Mouse (Mus musculus): ENCODE results near the gene Pum3. TPM values are rescaled to one million over a fixed set of nuclear protein-coding genes. Genes with fewer than 3 reads are reported as not detected.

Gene Pum3
- polyA plus RNA-seq (2016; fragmentation: Nextera tagmentation; extraction: Ambion mirVana), result 86.8 and 95.5 TPM in 2 replicates

DNA sequence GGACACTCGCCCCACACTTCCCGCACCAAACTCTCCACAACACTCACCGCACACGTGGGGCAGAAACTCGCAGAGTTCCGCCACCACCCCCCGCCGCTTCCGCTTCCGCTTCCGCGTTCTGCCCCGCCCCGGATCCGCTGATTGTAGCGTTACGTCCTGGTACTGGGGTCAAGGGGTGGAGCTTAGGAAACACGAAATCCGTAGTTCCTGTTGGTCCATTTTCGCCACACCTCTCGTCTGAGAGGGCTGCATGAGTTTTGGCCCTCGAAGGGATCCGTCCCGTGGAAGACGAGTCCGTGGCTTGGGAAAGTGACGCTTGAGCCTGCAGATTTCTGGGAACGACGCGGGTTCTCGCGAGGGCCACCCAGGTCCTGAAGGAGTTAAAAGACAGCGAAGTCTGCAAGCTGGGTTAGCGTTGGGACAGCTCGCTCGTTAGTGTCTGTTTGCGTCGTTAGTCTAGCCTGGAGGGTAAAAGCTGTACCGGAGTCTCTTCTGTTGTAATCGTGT is at the start of gene Pum3:
Gene Pum3, minus strand, starts transcription at position 81 of the 507 bp plus-strand sequence.
- H3K27me3 ChIP-seq, result no peaks in the 10 kb centered on the region
- WGBS, result under 1% methylated on average over 40 of the region's 40 CpGs
- ATAC-seq (ENCODE audit: insufficient number of reproducible peaks, insufficient read depth, low FRiP score, low TSS enrichment, low read depth), result peak; percentile 94

DNA sequence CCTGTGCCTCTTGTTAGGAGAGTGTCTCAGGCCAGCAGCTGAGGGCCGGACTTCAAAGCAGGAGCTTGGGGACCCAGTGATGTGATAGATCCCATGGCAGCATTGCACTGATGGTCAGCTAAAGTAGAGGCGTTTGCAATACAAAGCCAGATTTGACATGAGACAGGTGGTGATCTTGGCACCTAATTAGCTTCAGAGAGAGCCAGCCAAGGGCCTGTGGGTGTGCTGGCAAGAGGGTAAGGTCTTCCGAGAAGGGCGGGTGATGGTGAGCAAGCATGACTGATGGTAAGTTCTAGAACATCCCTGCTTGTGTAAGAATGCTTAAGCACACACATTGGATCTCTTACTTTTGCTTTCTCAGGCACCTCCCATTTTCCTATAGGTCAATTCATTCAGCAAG is 37.1 kb upstream of the Pum3 start:
- H3K27me3 ChIP-seq, result no peaks in the 10 kb centered on the region
- no peak for ATAC-seq (ENCODE audit: insufficient number of reproducible peaks, insufficient read depth, low FRiP score, low TSS enrichment, low read depth)
- no peaks in the 10 kb centered on the region for H3K36me3 ChIP-seq
- H3K4me1 ChIP-seq (replicated peaks), result no peaks in the 10 kb centered on the region
- no peak overlapping the region for H3K4me2 ChIP-seq
- 79% methylated on average over 4 of the region's 4 CpGs for WGBS
- no peak overlapping the region for H3K27ac ChIP-seq
- H3K4me3 ChIP-seq (replicated peaks), result no peak overlapping the region
- H3K9me3 ChIP-seq, result no peaks in the 10 kb centered on the region
- H3K9ac ChIP-seq (replicated peaks), result no peak overlapping the region

More for the DNA sequence above, at the start of gene Pum3:
- Histone ChIP-seq H3K9me3 (no peaks in the 10 kb centered on the region), H3K4me1 (replicated peaks) (peaks cover 19% of the 10 kb centered on the region), H3K9ac (replicated peaks) (peak within 1 kb of the TSS; percentile 76), H3K36me3 (peaks cover 9% of the 10 kb centered on the region), H3K27ac (peak within 1 kb of the TSS; percentile 94), H3K4me2 (peak within 1 kb of the TSS; percentile 80), H3K4me3 (replicated peaks) (peak within 1 kb of the TSS; percentile 77)

DNA sequence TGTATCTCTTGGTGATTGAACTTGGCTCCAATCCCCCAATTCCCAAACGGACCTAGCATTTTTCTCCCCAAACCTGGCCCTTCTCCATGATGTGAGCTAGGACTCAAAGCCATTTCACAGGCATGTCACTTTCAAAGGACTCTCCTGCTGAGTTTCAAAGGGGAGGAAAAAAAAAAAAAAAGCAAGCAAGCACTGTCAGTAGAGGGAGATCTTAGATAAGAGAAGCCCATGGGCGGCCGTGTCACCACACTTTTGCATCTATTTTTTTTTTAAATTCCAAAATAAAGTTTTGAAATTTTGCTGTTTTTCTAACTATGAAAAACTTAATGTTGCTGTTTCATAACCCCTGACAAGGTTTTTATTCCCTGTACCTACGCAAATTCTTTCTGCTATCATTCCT is 33.0 kb upstream of the Pum3 start:
- H3K9ac ChIP-seq (replicated peaks), result no peak overlapping the region
- no peak overlapping the region for H3K4me2 ChIP-seq
- H3K36me3 ChIP-seq, result no peaks in the 10 kb centered on the region
- no peaks in the 10 kb centered on the region for H3K9me3 ChIP-seq
- 60% methylated on average over 4 of the region's 4 CpGs for WGBS
- H3K27me3 ChIP-seq, result no peaks in the 10 kb centered on the region
- no peaks in the 10 kb centered on the region for H3K4me1 ChIP-seq (replicated peaks)
- no peak for ATAC-seq (ENCODE audit: insufficient number of reproducible peaks, insufficient read depth, low FRiP score, low TSS enrichment, low read depth)
- no peak overlapping the region for H3K4me3 ChIP-seq (replicated peaks)
- no peak overlapping the region for H3K27ac ChIP-seq

GRCm38 (mm10) chr19:27450458-27450857 is 20.8 kb upstream of the Pum3 start:
- no peaks in the 10 kb centered on the region for H3K36me3 ChIP-seq
- ATAC-seq (ENCODE audit: insufficient number of reproducible peaks, insufficient read depth, low FRiP score, low TSS enrichment, low read depth), result no peak
- WGBS, result 35% methylated on average over 4 of the region's 4 CpGs
- no peak overlapping the region for H3K27ac ChIP-seq
- H3K4me3 ChIP-seq (replicated peaks), result no peak overlapping the region
- H3K4me2 ChIP-seq, result no peak overlapping the region
- no peaks in the 10 kb centered on the region for H3K27me3 ChIP-seq
- no peak overlapping the region for H3K9ac ChIP-seq (replicated peaks)
- no peaks in the 10 kb centered on the region for H3K4me1 ChIP-seq (replicated peaks)
- H3K9me3 ChIP-seq, result 0 out of 2 replicates have a peak, but pooled peaks cover 2% of the 10 kb centered on the region

GRCm38 (mm10) chr19:27447515-27447914 is 17.9 kb upstream of the Pum3 start:
- no peak overlapping the region for H3K4me3 ChIP-seq (replicated peaks)
- H3K4me2 ChIP-seq, result no peak overlapping the region
- H3K4me1 ChIP-seq (replicated peaks), result no peaks in the 10 kb centered on the region
- WGBS, result 32% methylated on average over 7 of the region's 7 CpGs
- no peak overlapping the region for H3K9ac ChIP-seq (replicated peaks)
- H3K27ac ChIP-seq, result no peak overlapping the region
- no peaks in the 10 kb centered on the region for H3K27me3 ChIP-seq
- no peaks in the 10 kb centered on the region for H3K9me3 ChIP-seq
- ATAC-seq (ENCODE audit: insufficient number of reproducible peaks, insufficient read depth, low FRiP score, low TSS enrichment, low read depth), result no peak
- H3K36me3 ChIP-seq, result no peaks in the 10 kb centered on the region

DNA sequence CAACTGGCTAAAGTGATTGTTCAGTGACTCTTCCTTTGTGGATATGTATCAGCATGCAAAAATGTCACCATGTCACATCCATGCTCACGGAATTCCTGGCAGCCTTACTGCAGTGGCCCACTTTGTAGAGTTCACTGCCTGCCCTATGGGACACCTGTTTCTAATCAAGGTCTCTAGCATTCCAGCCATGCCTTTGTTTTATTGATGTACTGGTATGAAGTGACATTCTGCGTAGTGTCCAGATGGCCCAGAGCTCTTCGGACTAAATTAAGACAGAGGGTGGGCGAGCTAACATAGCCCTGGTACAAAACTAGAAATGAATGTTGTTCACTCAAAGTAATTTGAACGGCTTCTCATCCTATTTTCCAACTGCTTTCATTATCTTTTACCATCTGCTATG is 11.5 kb upstream of the Pum3 start:
- 19% methylated on average over 5 of the region's 5 CpGs for WGBS
- Histone ChIP-seq H3K4me2 (no peak overlapping the region), H3K9ac (replicated peaks) (no peak overlapping the region), H3K36me3 (no peaks in the 10 kb centered on the region), H3K27ac (no peak overlapping the region; the same call in 1 of the 2 replicates), H3K4me1 (replicated peaks) (peaks cover 14% of the 10 kb centered on the region), H3K9me3 (no peaks in the 10 kb centered on the region), H3K4me3 (replicated peaks) (no peak overlapping the region), H3K27me3 (no peaks in the 10 kb centered on the region)
- ATAC-seq (ENCODE audit: insufficient number of reproducible peaks, insufficient read depth, low FRiP score, low TSS enrichment, low read depth), result peak; percentile 52; the same call in 1 of the 2 replicates

- ATAC-seq (ENCODE audit: insufficient number of reproducible peaks, insufficient read depth, low FRiP score, low TSS enrichment, low read depth), result no peak
- Histone ChIP-seq H3K36me3 (no peaks in the 10 kb centered on the region), H3K4me3 (replicated peaks) (no peak overlapping the region), H3K9ac (replicated peaks) (no peak overlapping the region), H3K4me1 (replicated peaks) (peaks cover 14% of the 10 kb centered on the region), H3K27me3 (no peaks in the 10 kb centered on the region), H3K9me3 (no peaks in the 10 kb centered on the region), H3K27ac (no peak overlapping the region), H3K4me2 (no peak overlapping the region)
- WGBS, result 78% methylated on average over 10 of the region's 10 CpGs
Observed at GRCm38 (mm10) chr19:27437982-27438652, 8.5 kb upstream of the Pum3 start.

GRCm38 (mm10) chr19:27430406-27430805 is 781 bp upstream of the Pum3 start:
- no peaks in the 10 kb centered on the region for H3K9me3 ChIP-seq
- H3K4me3 ChIP-seq (replicated peaks), result peak overlapping the region; percentile 77
- peak overlapping the region; percentile 94 for H3K27ac ChIP-seq
- peak overlapping the region; percentile 72 for H3K4me2 ChIP-seq
- H3K36me3 ChIP-seq, result peaks cover 2% of the 10 kb centered on the region; the same call in 1 of the 2 replicates
- 2% methylated on average over 10 of the region's 10 CpGs for WGBS
- H3K9ac ChIP-seq (replicated peaks), result peak overlapping the region; percentile 76
- no peak for ATAC-seq (ENCODE audit: insufficient number of reproducible peaks, insufficient read depth, low FRiP score, low TSS enrichment, low read depth)
- H3K4me1 ChIP-seq (replicated peaks), result peaks cover 18% of the 10 kb centered on the region
- no peaks in the 10 kb centered on the region for H3K27me3 ChIP-seq

DNA sequence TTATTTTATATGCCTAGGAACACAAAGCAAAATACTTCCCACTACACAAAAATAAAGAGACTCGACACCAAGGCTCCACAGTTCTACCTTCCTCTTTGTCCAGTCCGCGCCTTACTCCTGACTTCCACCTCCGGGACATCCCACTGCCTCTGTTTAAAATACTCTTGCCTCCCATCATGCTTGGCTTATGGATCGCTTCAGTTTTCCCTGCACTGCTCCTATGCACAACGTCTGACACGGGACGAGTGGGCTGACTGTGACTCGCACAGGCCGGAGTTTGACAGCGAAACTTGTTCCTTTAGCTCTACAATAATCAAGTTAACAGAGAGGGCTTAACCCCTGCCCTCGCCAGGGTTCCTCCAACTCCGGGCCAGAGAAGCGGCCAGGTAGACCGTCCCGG is 344 bp downstream of the Pum3 start:
- Histone ChIP-seq H3K27me3 (no peaks in the 10 kb centered on the region), H3K27ac (no peak overlapping the region), H3K36me3 (peaks cover 14% of the 10 kb centered on the region), H3K4me2 (peak overlapping the region; percentile 80), H3K9me3 (no peaks in the 10 kb centered on the region), H3K4me3 (replicated peaks) (peak overlapping the region; percentile 77), H3K4me1 (replicated peaks) (peaks cover 19% of the 10 kb centered on the region), H3K9ac (replicated peaks) (peak overlapping the region; percentile 61)
- under 1% methylated on average over 16 of the region's 16 CpGs for WGBS
- ATAC-seq (ENCODE audit: insufficient number of reproducible peaks, insufficient read depth, low FRiP score, low TSS enrichment, low read depth), result no peak

DNA sequence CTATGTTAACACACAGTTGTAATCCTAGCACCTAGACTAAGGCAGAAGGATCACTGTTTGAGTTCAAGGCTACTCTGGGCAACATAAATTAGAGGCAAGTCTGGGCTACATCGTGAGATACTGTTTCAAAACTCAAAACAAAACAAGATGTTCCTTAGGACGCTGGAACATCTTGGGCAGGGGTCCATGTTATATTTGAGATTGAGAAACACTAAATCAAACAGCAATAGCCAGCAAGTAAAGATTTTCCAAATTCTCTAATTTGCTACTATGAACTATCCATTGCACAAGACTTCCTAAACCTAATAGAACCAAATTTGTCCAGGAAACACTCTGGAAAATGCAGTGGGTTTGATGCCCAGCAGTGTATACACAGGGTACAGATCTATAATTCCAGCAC is 1.8 kb downstream of the Pum3 start:
- H3K4me3 ChIP-seq (replicated peaks), result no peak overlapping the region
- H3K36me3 ChIP-seq, result peaks cover 28% of the 10 kb centered on the region
- H3K4me1 ChIP-seq (replicated peaks), result peaks cover 19% of the 10 kb centered on the region
- ATAC-seq (ENCODE audit: insufficient number of reproducible peaks, insufficient read depth, low FRiP score, low TSS enrichment, low read depth), result no peak
- H3K27me3 ChIP-seq, result no peaks in the 10 kb centered on the region
- no peak overlapping the region for H3K27ac ChIP-seq
- peak overlapping the region; percentile 80; the same call in 1 of the 2 replicates for H3K4me2 ChIP-seq
- no peaks in the 10 kb centered on the region for H3K9me3 ChIP-seq
- WGBS, result 79% methylated on average over 2 of the region's 2 CpGs
- H3K9ac ChIP-seq (replicated peaks), result no peak overlapping the region

- Histone ChIP-seq H3K9me3 (no peaks in the 10 kb centered on the region), H3K36me3 (peaks cover 41% of the 10 kb centered on the region)
- 91% methylated on average over 1 of the region's 1 CpGs for WGBS
Observed at GRCm38 (mm10) chr19:27426451-27426850, 3.2 kb downstream of the Pum3 start.

DNA sequence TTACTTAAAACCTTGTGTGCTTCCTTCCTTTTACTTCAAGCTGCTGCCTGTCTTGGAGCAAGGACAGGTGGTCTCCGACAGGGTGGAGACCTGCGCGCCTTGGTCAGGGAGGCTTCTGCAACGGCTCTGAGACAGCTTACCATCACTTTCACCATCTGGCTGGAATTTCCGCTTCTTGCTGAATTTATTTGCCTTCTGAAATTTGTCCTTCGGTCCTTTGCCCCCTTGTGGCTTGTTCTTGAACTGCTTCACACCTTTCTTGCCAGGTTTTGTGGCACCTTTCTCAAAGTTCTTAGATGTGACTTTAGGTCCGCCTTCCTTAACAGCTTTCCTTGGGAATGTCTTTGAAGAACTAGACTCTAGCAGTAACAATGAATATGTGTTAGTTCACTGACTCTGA is 4.0 kb downstream of the Pum3 start:
- H3K36me3 ChIP-seq, result peaks cover 49% of the 10 kb centered on the region
- no peak overlapping the region for H3K9ac ChIP-seq (replicated peaks)
- ATAC-seq (ENCODE audit: insufficient number of reproducible peaks, insufficient read depth, low FRiP score, low TSS enrichment, low read depth), result no peak
- no peak overlapping the region for H3K27ac ChIP-seq
- no peaks in the 10 kb centered on the region for H3K9me3 ChIP-seq
- H3K4me2 ChIP-seq, result no peak overlapping the region
- 71% methylated on average over 7 of the region's 7 CpGs for WGBS
- H3K4me3 ChIP-seq (replicated peaks), result no peak overlapping the region
- no peaks in the 10 kb centered on the region for H3K27me3 ChIP-seq
- peaks cover 11% of the 10 kb centered on the region for H3K4me1 ChIP-seq (replicated peaks)

More at GRCm38 (mm10) chr19:27426451-27426850, 3.2 kb downstream of the Pum3 start:
- H3K4me1 ChIP-seq (replicated peaks), result peaks cover 19% of the 10 kb centered on the region
- no peak overlapping the region for H3K27ac ChIP-seq
- no peak overlapping the region for H3K4me3 ChIP-seq (replicated peaks)
- no peak overlapping the region for H3K9ac ChIP-seq (replicated peaks)
- no peak overlapping the region for H3K4me2 ChIP-seq
- no peaks in the 10 kb centered on the region for H3K27me3 ChIP-seq
- no peak for ATAC-seq (ENCODE audit: insufficient number of reproducible peaks, insufficient read depth, low FRiP score, low TSS enrichment, low read depth)
